Mouse (Mus musculus): ENCODE measurements around the gene Cx3cl1.

Gene Cx3cl1

DNA sequence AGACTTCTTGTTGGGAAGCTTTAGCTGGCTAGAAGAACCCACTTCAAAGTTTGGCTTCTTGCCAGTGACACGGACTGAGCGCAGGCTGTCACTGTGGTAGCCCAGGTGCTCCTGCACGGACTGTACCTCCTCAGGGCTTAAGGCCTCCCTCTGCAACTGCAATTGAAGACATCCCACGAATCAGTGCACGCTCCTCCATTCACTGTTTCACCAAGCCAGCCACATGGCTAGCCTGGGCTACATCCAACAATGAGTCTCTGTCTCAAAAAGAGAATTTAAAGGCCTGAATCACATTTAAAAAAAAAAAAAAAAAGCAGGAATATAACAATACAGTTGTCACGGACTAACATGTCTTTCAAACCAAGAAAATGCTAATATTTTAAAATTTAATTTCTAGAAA is 56.5 kb downstream of the Cx3cl1 start:
- no peak for ATAC-seq (ENCODE audit: insufficient number of reproducible peaks, low FRiP score, low TSS enrichment)

All from cerebellum, adult (tissue).